Mouse (Mus musculus) left cerebral cortex, adult 9 months (tissue): ENCODE data around the gene Klk4.

Source experiments
- DNase-seq, 2 experiments: peaks; one replicate each; pipeline ENCODE4 v3.0.0; 2022; ENCODE audit warnings: low spot score in 2 of 2

Klk4 gene

GRCm38 (mm10) chr7:43880912-43881311 is at the start of gene Klk4:
Gene Klk4 (plus strand): TSS chr7:43881160.
- DNase-seq: no peak

DNA sequence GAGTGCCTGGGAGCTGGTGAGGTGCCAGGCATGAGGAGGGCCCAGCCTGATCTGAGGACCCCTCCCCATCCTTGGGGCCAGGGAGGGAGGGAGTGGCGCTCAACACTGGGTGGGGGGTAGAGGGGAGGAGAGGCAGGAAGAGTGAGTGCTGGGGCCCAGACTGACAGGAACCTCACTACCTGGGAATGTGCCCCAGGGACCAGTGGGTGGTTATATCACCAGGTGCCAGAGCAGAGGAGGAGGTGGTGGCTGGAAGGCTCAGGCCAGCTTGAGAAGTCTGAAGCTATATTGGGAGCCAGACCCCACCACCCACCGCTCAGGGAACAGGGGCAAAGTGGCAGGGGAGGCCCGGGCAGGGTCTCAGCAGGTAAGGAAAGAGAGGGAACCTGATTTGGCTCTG is 39.3 kb upstream of the Klk4 start, which contains the start of gene Klk5:
Gene Klk5, plus strand, starts transcription at position 271 of the 400 bp plus-strand sequence.
- DNase-seq: no peak

GRCm38 (mm10) chr7:43843801-43844200 is 37.2 kb upstream of the Klk4 start:
- DNase-seq: no peak

DNA sequence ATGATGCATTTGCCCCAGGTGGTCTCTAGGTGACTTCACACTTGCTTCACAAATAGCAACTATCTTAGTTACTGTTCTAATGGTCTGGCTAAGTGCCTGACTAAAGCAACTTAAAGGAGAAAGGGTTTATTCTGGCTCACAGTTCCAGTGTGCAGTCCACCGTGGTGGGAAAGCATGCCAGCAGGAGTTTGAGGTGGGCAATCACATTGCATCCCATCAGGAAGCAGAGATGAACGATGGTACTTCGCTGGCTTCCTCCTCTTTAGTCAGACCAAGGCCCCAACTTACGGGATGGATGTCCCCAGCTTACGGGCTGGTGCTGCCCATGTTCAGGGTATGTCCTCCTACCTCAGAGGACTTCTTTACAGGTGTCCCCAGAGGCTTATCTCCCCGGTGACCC is 29.3 kb upstream of the Klk4 start:
- DNase-seq: no peak

- DNase-seq: no peak
These were observed 26.1 kb upstream of the Klk4 start for GRCm38 (mm10) chr7:43854642-43855380.

DNA sequence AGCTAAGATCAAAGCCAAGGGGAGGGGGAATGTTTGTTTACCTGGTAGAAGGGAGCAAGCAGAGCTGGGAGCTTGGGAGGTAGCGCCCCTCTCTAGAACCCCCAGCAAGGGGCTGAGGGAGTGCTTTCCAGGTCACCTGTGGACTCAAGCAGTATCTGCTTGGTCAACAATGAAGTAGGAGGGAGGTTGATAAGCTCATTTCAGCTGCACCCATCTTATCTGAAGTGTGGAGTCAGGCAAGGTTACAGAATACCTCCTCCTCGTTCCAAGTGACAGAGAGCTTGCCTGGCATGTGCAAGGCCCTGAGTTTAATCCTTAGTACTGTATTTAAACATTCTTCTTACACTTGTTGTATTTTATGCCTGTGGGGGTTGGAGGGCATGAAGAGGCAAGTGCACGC is 25.3 kb upstream of the Klk4 start:
- no peak for DNase-seq

GRCm38 (mm10) chr7:43856307-43856706 is 24.7 kb upstream of the Klk4 start:
- DNase-seq: no peak

GRCm38 (mm10) chr7:43857501-43857900 is 23.5 kb upstream of the Klk4 start:
- no peak for DNase-seq

GRCm38 (mm10) chr7:43860411-43860810 is 20.5 kb upstream of the Klk4 start:
- no peak for DNase-seq

GRCm38 (mm10) chr7:43873237-43873636 is 7.7 kb upstream of the Klk4 start:
- peak in 1 of 2 experiments; percentile 71 for DNase-seq

DNA sequence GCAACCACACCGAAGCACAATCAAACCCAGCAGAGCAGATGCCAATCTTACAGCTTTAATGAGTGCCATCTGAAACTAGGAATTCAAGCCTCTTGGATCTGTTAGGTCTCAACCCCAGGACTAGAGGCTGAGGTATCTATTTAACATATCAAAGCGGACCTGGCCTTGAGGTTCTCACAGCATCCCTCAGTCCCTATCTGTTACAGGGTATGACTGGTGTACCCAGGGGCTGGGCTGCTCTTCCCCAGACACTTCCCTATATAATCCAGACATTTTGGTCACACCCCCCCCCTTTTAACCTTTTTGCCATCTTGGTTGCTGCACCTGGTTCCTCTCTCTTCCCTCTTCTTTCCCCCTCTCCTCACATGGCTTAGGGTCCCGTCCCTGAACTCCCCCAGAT is 7.3 kb upstream of the Klk4 start:
- DNase-seq: no peak

- DNase-seq: no peak
These were observed 6.0 kb upstream of the Klk4 start for GRCm38 (mm10) chr7:43874868-43875375.

GRCm38 (mm10) chr7:43876444-43876843 is 4.5 kb upstream of the Klk4 start:
- DNase-seq: no peak

DNA sequence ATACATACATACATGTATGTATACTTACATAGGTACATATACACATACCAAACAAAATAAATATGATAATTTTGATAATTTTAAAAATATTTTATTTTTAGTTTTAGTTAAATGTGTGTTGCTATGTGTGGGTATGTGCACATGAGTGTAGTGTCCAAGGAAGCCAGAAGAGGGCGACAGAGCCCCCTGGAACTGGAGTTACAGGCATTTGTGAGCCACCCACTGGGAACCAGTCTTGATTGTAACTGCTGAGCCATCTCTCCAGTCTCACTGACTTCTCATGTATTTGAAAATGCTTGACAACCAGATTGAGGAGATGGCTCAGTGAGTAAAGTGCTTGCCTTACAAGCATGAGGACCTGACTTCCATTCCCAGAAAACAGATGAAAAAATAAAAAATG is 2.7 kb upstream of the Klk4 start:
- DNase-seq: no peak

- DNase-seq: no peak
These were observed 1.4 kb downstream of the Klk4 start for GRCm38 (mm10) chr7:43882346-43882745.

- DNase-seq: no peak
These were observed 1.9 kb downstream of the Klk4 start for GRCm38 (mm10) chr7:43882811-43883210.

- DNase-seq: peak in 1 of 2 experiments; percentile 29
These were observed 2.6 kb downstream of the Klk4 start for GRCm38 (mm10) chr7:43883547-43883946.

- DNase-seq: no peak
These were observed 10.4 kb downstream of the Klk4 start for GRCm38 (mm10) chr7:43891365-43891764.

- DNase-seq: no peak
These were observed 10.8 kb downstream of the Klk4 start for GRCm38 (mm10) chr7:43891788-43892187.

GRCm38 (mm10) chr7:43894836-43895235 is 13.9 kb downstream of the Klk4 start:
- DNase-seq: peak; percentile 40 to 93

DNA sequence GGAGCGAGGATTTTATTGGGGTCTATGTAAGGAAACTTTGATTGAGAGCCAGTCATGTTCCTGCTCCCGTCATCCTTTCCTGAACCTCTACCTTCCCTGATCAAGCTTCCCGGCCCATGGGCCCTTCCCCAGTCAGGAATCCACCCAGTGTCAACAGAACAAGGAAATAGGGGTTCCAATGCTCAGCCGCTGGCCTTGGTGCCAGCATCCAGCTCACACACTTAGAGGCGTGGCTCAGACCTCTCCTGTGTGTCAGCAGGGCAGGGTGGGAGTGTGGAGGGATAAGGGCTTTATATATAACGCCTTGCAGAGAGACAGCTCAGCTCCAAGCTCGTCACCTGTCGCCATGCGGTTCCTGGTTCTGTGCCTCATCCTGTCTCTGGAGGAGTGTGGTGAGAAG is 33.9 kb downstream of the Klk4 start:
- no peak for DNase-seq

DNA sequence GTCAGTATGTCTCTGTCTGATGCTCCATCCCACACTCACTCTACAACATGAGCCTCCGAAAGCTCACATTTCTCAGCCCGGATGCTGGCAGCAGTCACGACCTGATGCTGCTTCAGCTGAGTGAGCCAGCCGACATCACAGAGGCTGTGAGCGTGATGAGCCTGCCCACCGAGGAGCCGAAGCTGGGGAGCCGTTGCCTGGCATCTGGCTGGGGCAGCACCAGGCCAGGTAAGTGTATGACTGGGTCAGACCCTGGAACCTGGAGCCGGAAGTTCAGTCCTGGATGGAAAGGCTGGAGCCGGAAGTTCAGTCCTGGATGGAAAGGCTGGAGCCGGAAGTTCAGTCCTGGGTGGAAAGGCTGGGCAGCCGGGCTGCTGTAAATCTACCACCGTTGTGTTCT is 37.5 kb downstream of the Klk4 start:
- DNase-seq: no peak

- no peak for DNase-seq
These were observed 37.9 kb downstream of the Klk4 start for GRCm38 (mm10) chr7:43918871-43919270.
